Comparison of ENCODE assay signal across 28 mouse cellular contexts in genomic region chr7:128115211-128115958, GRCm38 (mm10). TPM values are rescaled to one million over a fixed set of nuclear protein-coding genes. Genes with fewer than 3 reads are reported as not detected.
A peak's percentile ranks its signal among the peaks of the same experiment; 100 is the strongest.
DNase-seq lines count a peak whose midpoint lies in the region; ATAC-seq and TF ChIP-seq lines count a peak whose summit lies in the region.
"Had no signal": no experiment of that assay in that cellular context is flagged by ENCODE, and none has a peak within 500 bp of the region (broad histone marks: within the 10 kb centered on the region; RNA-seq: fewer than 3 reads in every experiment).

No protein-coding gene starts in this region.

- DNase-seq in liver, embryonic 11.5 days (ENCODE audit: low spot score), result peak; percentile 25
- DNase-seq in liver, postnatal 0 days, result no peak
- peak; percentile 46 to 52 for DNase-seq in B cell, adult 2 months
- peak; percentile 33 for DNase-seq in induced T-regulatory cell, adult 2 months (ENCODE audit: low read depth)
- DNase-seq in ovary, adult 18-20 months (ENCODE audit: low spot score), result no peak
- no peak for DNase-seq in embryo, embryonic 10 days (ENCODE audit: low spot score)
- DNase-seq: cerebellum, adult 11 months; cerebellum, postnatal 10 days; gastrocnemius, postnatal 25 days; kidney, adult 8-10 months; kidney, postnatal 10 days; liver; lung, postnatal 14 days; midbrain, embryonic 14.5 days; right cerebral cortex, postnatal 25 days; thymus, postnatal 25 days had no signal

- TF ChIP-seq EP300 in liver, postnatal 0 days (IDR thresholded peaks at IDR 0.05; ENCODE audit: low read depth), result no peak

- no peak for TF ChIP-seq CTCF in liver, postnatal 0 days (IDR thresholded peaks at IDR 0.05; ENCODE audit: low read depth)

- H3K27ac ChIP-seq in liver, embryonic 11.5 days (ENCODE audit: low read depth, low read length), result no peak overlapping the region
- no peak overlapping the region for H3K27ac ChIP-seq in liver, postnatal 0 days (ENCODE audit: low read depth)
- H3K27ac ChIP-seq: embryonic facial prominence, embryonic 12.5 days; forebrain, embryonic 12.5 days; hindbrain, embryonic 10.5 days; limb, embryonic 10.5 days; stomach, embryonic 15.5 days had no signal

- no peaks in the 10 kb centered on the region for H3K27me3 ChIP-seq in liver, embryonic 11.5 days (replicated peaks; ENCODE audit: control insufficient read depth, insufficient read depth, low read length)
- no peaks in the 10 kb centered on the region for H3K27me3 ChIP-seq in liver, postnatal 0 days (ENCODE audit: insufficient read depth, low read length)
- H3K27me3 ChIP-seq: embryonic facial prominence, embryonic 12.5 days; forebrain, embryonic 12.5 days; stomach, embryonic 15.5 days had no signal

- 65% methylated on average over 5 of the region's 5 CpGs for whole genome bisulfite sequencing in liver, embryonic 11.5 days
- WGBS in liver, postnatal 0 days (ENCODE audit: insufficient replicate concordance), result 45% methylated on average over 5 of the region's 5 CpGs

- H3K36me3 ChIP-seq in liver, embryonic 11.5 days (ENCODE audit: control insufficient read depth, insufficient read depth, low read length), result no peaks in the 10 kb centered on the region
- no peaks in the 10 kb centered on the region for H3K36me3 ChIP-seq in liver, postnatal 0 days (replicated peaks; ENCODE audit: insufficient read depth, low read length)
- H3K36me3 ChIP-seq: embryonic facial prominence, embryonic 12.5 days; forebrain, embryonic 12.5 days; hindbrain, embryonic 10.5 days; limb, embryonic 10.5 days; stomach, embryonic 15.5 days had no signal

- no peak overlapping the region for H3K9ac ChIP-seq in liver, embryonic 11.5 days (ENCODE audit: low read depth, low read length)
- no peak overlapping the region for H3K9ac ChIP-seq in liver, postnatal 0 days (replicated peaks)
- H3K9ac ChIP-seq: embryonic facial prominence, embryonic 12.5 days; forebrain, embryonic 12.5 days; stomach, embryonic 15.5 days had no signal

- no peak overlapping the region for H3K4me2 ChIP-seq in liver, embryonic 11.5 days
- H3K4me2 ChIP-seq in liver, postnatal 0 days (ENCODE audit: low read depth, low read length), result no peak overlapping the region
- H3K4me2 ChIP-seq: embryonic facial prominence, embryonic 12.5 days; forebrain, embryonic 12.5 days; heart, embryonic 11.5 days; stomach, embryonic 15.5 days had no signal

- no peaks in the 10 kb centered on the region for H3K9me3 ChIP-seq in liver, embryonic 11.5 days (ENCODE audit: control insufficient read depth, low read length)
- no peaks in the 10 kb centered on the region for H3K9me3 ChIP-seq in liver, postnatal 0 days (ENCODE audit: low read length)
- H3K9me3 ChIP-seq: embryonic facial prominence, embryonic 12.5 days; forebrain, embryonic 12.5 days; hindbrain, embryonic 10.5 days; limb, embryonic 10.5 days; stomach, embryonic 15.5 days had no signal

- ATAC-seq in liver, embryonic 11.5 days (replicated peaks; ENCODE audit: low FRiP score), result no peak
- ATAC-seq in liver, postnatal 0 days, result no peak
- peak; percentile 14 for ATAC-seq in CD4-positive, CD25-positive, alpha-beta regulatory T cell, adult 4 months
- ATAC-seq in inflammation-experienced regulatory T-cells, adult 6 months, result no peak
- ATAC-seq: hindbrain, embryonic 16.5 days had no signal

- H3K4me1 ChIP-seq in liver, embryonic 11.5 days (replicated peaks; ENCODE audit: control insufficient read depth, insufficient read depth, low read length), result no peaks in the 10 kb centered on the region
- no peaks in the 10 kb centered on the region for H3K4me1 ChIP-seq in liver, postnatal 0 days (ENCODE audit: insufficient read depth)
- H3K4me1 ChIP-seq: embryonic facial prominence, embryonic 12.5 days; forebrain, embryonic 12.5 days; limb, embryonic 10.5 days; stomach, embryonic 15.5 days had no signal

- no peak overlapping the region for H3K4me3 ChIP-seq in liver, embryonic 11.5 days (ENCODE audit: low read depth, low read length)
- H3K4me3 ChIP-seq in liver, postnatal 0 days (ENCODE audit: low read depth, low read length), result no peak overlapping the region
- H3K4me3 ChIP-seq: embryonic facial prominence, embryonic 12.5 days; forebrain, embryonic 12.5 days; hindbrain, embryonic 10.5 days; limb, embryonic 10.5 days; myocyte; stomach, embryonic 15.5 days had no signal

RNA-seq across cellular contexts. Expression of gene Itgax, which starts 14.0 kb away (rescaled TPM):
- polyA plus RNA-seq in liver, embryonic 11.5 days (2014; fragmentation: Nextera tagmentation; extraction: Ambion mirVana), result 0.12 and 0.18 TPM in 2 replicates
- 0.26 and 0.34 TPM in 2 replicates for polyA plus RNA-seq in liver, postnatal 0 days (2015; fragmentation: Nextera tagmentation; extraction: Ambion mirVana)
- polyA plus RNA-seq in CD4-positive, CD25-positive, alpha-beta regulatory T cell, adult 4 months (2017; shearing (Covaris generic)), result not detected
- polyA plus RNA-seq in inflammation-experienced regulatory T-cells, adult 6 months (2017; shearing (Covaris generic)), result 1 to 10 TPM in 1 of 3 experiments, not detected in 2; 1.1 TPM
- polyA plus RNA-seq: embryonic facial prominence, embryonic 12.5 days; hindbrain, embryonic 10.5 days; limb, embryonic 10.5 days; myocyte had no signal

RNA-seq across cellular contexts. Expression of gene Itgad, which starts 38.8 kb away (rescaled TPM):
- not detected in 2 replicates for polyA plus RNA-seq in liver, embryonic 11.5 days (2014; fragmentation: Nextera tagmentation; extraction: Ambion mirVana)
- polyA plus RNA-seq in liver, postnatal 0 days (2015; fragmentation: Nextera tagmentation; extraction: Ambion mirVana), result 0.28 and 0.31 TPM in 2 replicates
- under 1 TPM in 1 of 2 experiments, not detected in 1; 0.15 TPM for polyA plus RNA-seq in CD4-positive, CD25-positive, alpha-beta regulatory T cell, adult 4 months (2017; shearing (Covaris generic))
- 1 to 10 TPM in 1 of 3 experiments, not detected in 2; 1.0 TPM for polyA plus RNA-seq in inflammation-experienced regulatory T-cells, adult 6 months (2017; shearing (Covaris generic))
- polyA plus RNA-seq: embryonic facial prominence, embryonic 12.5 days; forebrain, embryonic 12.5 days; heart, embryonic 11.5 days; hindbrain, embryonic 10.5 days; hindbrain, embryonic 16.5 days; limb, embryonic 10.5 days; midbrain, embryonic 14.5 days; neural tube, embryonic 14.5 days; stomach, embryonic 15.5 days had no signal

RNA-seq across cellular contexts. Expression of gene Gm49368, which starts 52.9 kb away (rescaled TPM):
- not detected in 2 replicates for polyA plus RNA-seq in liver, embryonic 11.5 days (2014; fragmentation: Nextera tagmentation; extraction: Ambion mirVana)
- polyA plus RNA-seq in liver, postnatal 0 days (2015; fragmentation: Nextera tagmentation; extraction: Ambion mirVana), result 0.51 TPM in 1 of 2 replicates, not detected in the other
- not detected for polyA plus RNA-seq in CD4-positive, CD25-positive, alpha-beta regulatory T cell, adult 4 months (2017; shearing (Covaris generic))
- polyA plus RNA-seq in inflammation-experienced regulatory T-cells, adult 6 months (2017; shearing (Covaris generic)), result under 1 TPM in 1 of 3 experiments, not detected in 2; 0.87 TPM
- polyA plus RNA-seq: embryonic facial prominence, embryonic 12.5 days; forebrain, embryonic 12.5 days; heart, embryonic 11.5 days; heart, postnatal 0 days; hindbrain, embryonic 16.5 days; limb, embryonic 10.5 days; midbrain, embryonic 14.5 days; myocyte; neural tube, embryonic 14.5 days; stomach, embryonic 15.5 days had no signal

RNA-seq across cellular contexts. Expression of gene Itgam, which starts 52.9 kb away (rescaled TPM):
- 1.8 and 1.9 TPM in 2 replicates for polyA plus RNA-seq in liver, embryonic 11.5 days (2014; fragmentation: Nextera tagmentation; extraction: Ambion mirVana)
- polyA plus RNA-seq in liver, postnatal 0 days (2015; fragmentation: Nextera tagmentation; extraction: Ambion mirVana), result 5.1 and 6.1 TPM in 2 replicates
- polyA plus RNA-seq in CD4-positive, CD25-positive, alpha-beta regulatory T cell, adult 4 months (2017; shearing (Covaris generic)), result under 1 TPM; 0.56 to 0.70 TPM
- polyA plus RNA-seq in inflammation-experienced regulatory T-cells, adult 6 months (2017; shearing (Covaris generic)), result 1 to 10 TPM in 2 of 3 experiments, under 1 TPM in 1; 0.09 to 1.2 (median 1.1) TPM

Comparison
In these comparisons a context has a peak if more than half of its experiments do, and no peak if none do; other contexts are left out.
1. DNase-seq: peak in liver, embryonic 11.5 days (single experiment), B cell, adult 2 months (2 of 2) and induced T-regulatory cell, adult 2 months (single experiment); none in liver, postnatal 0 days (single experiment), ovary, adult 18-20 months (single experiment) and embryo, embryonic 10 days (single experiment).